Mouse (Mus musculus) midbrain, embryonic 13.5 days (tissue): ENCODE results near the gene Ostf1. TPM values are rescaled to one million over a fixed set of nuclear protein-coding genes. Genes with fewer than 3 reads are reported as not detected.

Experiments used
- ATAC-seq: fragments of 200-750 bp; cut with Nextera tagmentation; 2 replicates; pipeline ENCODE4 v1.8.0; 2017; ENCODE audit warnings: mild to moderate bottlenecking, moderate TSS enrichment, moderate library complexity
- H3K27ac ChIP-seq: fragments of 300-500 bp; sonication (generic); 2 replicates; pipeline ENCODE4 v1.5.1; 2015; ENCODE audit warnings: inconsistent platforms, mild to moderate bottlenecking, moderate library complexity
- H3K27me3 ChIP-seq: fragments of 300-500 bp; sonication (generic); 2 replicates; pipeline ENCODE4 v1.6.1; 2015; ENCODE audit warnings: mild to moderate bottlenecking, inconsistent platforms
- H3K36me3 ChIP-seq: fragments of 300-500 bp; sonication (generic); 2 replicates; pipeline ENCODE4 v1.6.1; 2015; ENCODE audit warnings: mild to moderate bottlenecking, inconsistent platforms
- H3K4me1 ChIP-seq: fragments of 300-500 bp; sonication (generic); replicated peaks from 2 replicates; pipeline ENCODE4 v1.6.1; 2015; ENCODE audit warnings: inconsistent platforms
- H3K4me2 ChIP-seq: fragments of 300-500 bp; sonication (generic); replicated peaks from 2 replicates; pipeline ENCODE4 v1.6.1; 2015; ENCODE audit warnings: moderate library complexity, mild to moderate bottlenecking, inconsistent platforms
- H3K4me3 ChIP-seq: fragments of 300-500 bp; sonication (generic); replicated peaks from 2 replicates; pipeline ENCODE4 v1.5.1; 2015; ENCODE audit warnings: mild to moderate bottlenecking, inconsistent platforms
- H3K9ac ChIP-seq: fragments of 300-500 bp; sonication (generic); replicated peaks from 2 replicates; pipeline ENCODE4 v1.6.1; 2015; ENCODE audit warnings: mild to moderate bottlenecking, inconsistent platforms
- H3K9me3 ChIP-seq: fragments of 300-500 bp; sonication (generic); 2 replicates; pipeline ENCODE4 v1.6.1; 2016; ENCODE audit warnings: mild to moderate bottlenecking, inconsistent platforms
- WGBS: fragments of 180-500 bp; shearing (Covaris S2); methylation state at CpG from one replicate; pipeline ENCODE4 v1.1.7; 2015; 5-methylcytosine and 5-hydroxymethylcytosine counted together
- polyA plus RNA-seq: library from polyadenylated mRNA; unstranded; fragments of >200 nt; fragmentation: Nextera tagmentation; extraction: Ambion mirVana; gene quantifications from 2 replicates; pipeline ENCODE4 v1.2.1, GENCODE M21; 2015

The Ostf1 gene
- polyA plus RNA-seq, 1 experiment from 2014 or later, result 34.7 TPM

GRCm38 (mm10) chr19:18655999-18656398 is 24.4 kb upstream of the Ostf1 start:
- Histone ChIP-seq H3K4me1 (no peaks in the 10 kb centered on the region), H3K9me3 (no peaks in the 10 kb centered on the region), H3K9ac (no peak overlapping the region), H3K27ac (no peak overlapping the region), H3K4me3 (no peak overlapping the region), H3K27me3 (no peaks in the 10 kb centered on the region), H3K36me3 (no peaks in the 10 kb centered on the region), H3K4me2 (no peak overlapping the region)
- no peak for ATAC-seq
- WGBS, result 90% methylated on average over 7 of the region's 7 CpGs

GRCm38 (mm10) chr19:18654984-18655383 is 23.4 kb upstream of the Ostf1 start:
- Histone ChIP-seq H3K27me3 (no peaks in the 10 kb centered on the region), H3K9me3 (no peaks in the 10 kb centered on the region), H3K9ac (no peak overlapping the region), H3K36me3 (no peaks in the 10 kb centered on the region), H3K27ac (no peak overlapping the region), H3K4me3 (no peak overlapping the region), H3K4me2 (no peak overlapping the region), H3K4me1 (no peaks in the 10 kb centered on the region)
- WGBS, result 87% methylated on average over 5 of the region's 5 CpGs
- no peak for ATAC-seq

GRCm38 (mm10) chr19:18654330-18654729 is 22.7 kb upstream of the Ostf1 start:
- Histone ChIP-seq H3K27me3 (no peaks in the 10 kb centered on the region), H3K9me3 (no peaks in the 10 kb centered on the region), H3K4me2 (no peak overlapping the region), H3K9ac (no peak overlapping the region), H3K36me3 (no peaks in the 10 kb centered on the region), H3K27ac (no peak overlapping the region), H3K4me3 (no peak overlapping the region), H3K4me1 (no peaks in the 10 kb centered on the region)
- ATAC-seq, result no peak
- WGBS, result 93% methylated on average over 8 of the region's 8 CpGs

- H3K27ac ChIP-seq, result no peak overlapping the region
- H3K9ac ChIP-seq, result no peak overlapping the region
- no peak for ATAC-seq
- 85% methylated on average over 6 of the region's 6 CpGs for WGBS
- no peaks in the 10 kb centered on the region for H3K9me3 ChIP-seq
- no peaks in the 10 kb centered on the region for H3K36me3 ChIP-seq
- H3K4me1 ChIP-seq, result no peaks in the 10 kb centered on the region
- H3K4me3 ChIP-seq, result no peak overlapping the region
- no peaks in the 10 kb centered on the region for H3K27me3 ChIP-seq
- no peak overlapping the region for H3K4me2 ChIP-seq
Measured at GRCm38 (mm10) chr19:18653058-18653457, 21.4 kb upstream of the Ostf1 start.

GRCm38 (mm10) chr19:18652592-18652991 is 21.0 kb upstream of the Ostf1 start:
- Histone ChIP-seq H3K27ac (no peak overlapping the region), H3K4me2 (no peak overlapping the region), H3K4me1 (no peaks in the 10 kb centered on the region), H3K27me3 (no peaks in the 10 kb centered on the region), H3K9me3 (no peaks in the 10 kb centered on the region), H3K36me3 (no peaks in the 10 kb centered on the region), H3K4me3 (no peak overlapping the region), H3K9ac (no peak overlapping the region)
- no peak for ATAC-seq
- 86% methylated on average over 4 of the region's 4 CpGs for WGBS

- Histone ChIP-seq H3K9ac (no peak overlapping the region), H3K27ac (no peak overlapping the region), H3K9me3 (no peaks in the 10 kb centered on the region), H3K4me1 (no peaks in the 10 kb centered on the region), H3K36me3 (no peaks in the 10 kb centered on the region), H3K27me3 (no peaks in the 10 kb centered on the region), H3K4me3 (no peak overlapping the region), H3K4me2 (no peak overlapping the region)
- WGBS, result 85% methylated on average over 6 of the region's 6 CpGs
- ATAC-seq, result no peak
Measured at GRCm38 (mm10) chr19:18650473-18650872, 18.9 kb upstream of the Ostf1 start.

- no peaks in the 10 kb centered on the region for H3K9me3 ChIP-seq
- no peak overlapping the region for H3K9ac ChIP-seq
- ATAC-seq, result no peak
- H3K27ac ChIP-seq, result no peak overlapping the region
- no peaks in the 10 kb centered on the region for H3K27me3 ChIP-seq
- no peaks in the 10 kb centered on the region for H3K36me3 ChIP-seq
- no peaks in the 10 kb centered on the region for H3K4me1 ChIP-seq
- H3K4me3 ChIP-seq, result no peak overlapping the region
- no peak overlapping the region for H3K4me2 ChIP-seq
- 85% methylated on average over 4 of the region's 4 CpGs for WGBS
Measured at GRCm38 (mm10) chr19:18649955-18650354, 18.3 kb upstream of the Ostf1 start.

GRCm38 (mm10) chr19:18648558-18648945 is 16.9 kb upstream of the Ostf1 start:
- Histone ChIP-seq H3K27ac (no peak overlapping the region), H3K9me3 (no peaks in the 10 kb centered on the region), H3K4me3 (no peak overlapping the region), H3K4me2 (no peak overlapping the region), H3K27me3 (no peaks in the 10 kb centered on the region), H3K9ac (no peak overlapping the region), H3K36me3 (no peaks in the 10 kb centered on the region), H3K4me1 (no peaks in the 10 kb centered on the region; the same call in 1 of the 2 replicates)
- no peak for ATAC-seq
- WGBS, result 89% methylated on average over 6 of the region's 6 CpGs

GRCm38 (mm10) chr19:18647775-18648557 is 16.3 kb upstream of the Ostf1 start:
- H3K4me1 ChIP-seq, result peaks cover 3% of the 10 kb centered on the region; the same call in 1 of the 2 replicates
- 84% methylated on average over 9 of the region's 9 CpGs for WGBS
- no peak overlapping the region for H3K27ac ChIP-seq
- H3K9me3 ChIP-seq, result no peaks in the 10 kb centered on the region
- H3K4me3 ChIP-seq, result no peak overlapping the region
- no peaks in the 10 kb centered on the region for H3K36me3 ChIP-seq
- ATAC-seq, result no peak
- H3K27me3 ChIP-seq, result no peaks in the 10 kb centered on the region
- H3K4me2 ChIP-seq, result no peak overlapping the region
- no peak overlapping the region for H3K9ac ChIP-seq

GRCm38 (mm10) chr19:18646853-18647420 is 15.3 kb upstream of the Ostf1 start:
- WGBS, result 46% methylated on average over 5 of the region's 5 CpGs
- Histone ChIP-seq H3K9me3 (no peaks in the 10 kb centered on the region), H3K27me3 (no peaks in the 10 kb centered on the region), H3K4me2 (no peak overlapping the region), H3K4me3 (no peak overlapping the region), H3K27ac (no peak overlapping the region), H3K36me3 (no peaks in the 10 kb centered on the region), H3K4me1 (peaks cover 3% of the 10 kb centered on the region; the same call in 1 of the 2 replicates), H3K9ac (no peak overlapping the region)
- no peak for ATAC-seq

- Histone ChIP-seq H3K27me3 (no peaks in the 10 kb centered on the region), H3K9ac (no peak overlapping the region), H3K4me1 (peaks cover 3% of the 10 kb centered on the region; the same call in 1 of the 2 replicates), H3K27ac (no peak overlapping the region), H3K4me2 (no peak overlapping the region), H3K9me3 (no peaks in the 10 kb centered on the region), H3K4me3 (no peak overlapping the region), H3K36me3 (no peaks in the 10 kb centered on the region)
- no peak for ATAC-seq
- 80% methylated on average over 3 of the region's 3 CpGs for WGBS
Measured at GRCm38 (mm10) chr19:18646397-18646796, 14.8 kb upstream of the Ostf1 start.

- Histone ChIP-seq H3K27me3 (no peaks in the 10 kb centered on the region), H3K27ac (no peak overlapping the region), H3K36me3 (no peaks in the 10 kb centered on the region), H3K4me1 (peaks cover 3% of the 10 kb centered on the region; the same call in 1 of the 2 replicates), H3K4me2 (no peak overlapping the region), H3K9ac (no peak overlapping the region), H3K4me3 (no peak overlapping the region), H3K9me3 (no peaks in the 10 kb centered on the region)
- 86% methylated on average over 6 of the region's 6 CpGs for whole genome bisulfite sequencing
- no peak for ATAC-seq
Measured at GRCm38 (mm10) chr19:18644084-18644483, 12.5 kb upstream of the Ostf1 start.
